Mouse (Mus musculus) embryo, embryonic 11 days (tissue): ENCODE data around the gene Olfr1131.
"Not testable (repeated sequence)": the region's sequence is repeated elsewhere in the genome, so short reads cannot be mapped to it uniquely, and the experiment has no call there.

Source experiments
- DNase-seq: peaks from one replicate; pipeline ENCODE4 v3.0.0-alpha.2; 2015

The Olfr1131 gene

DNA sequence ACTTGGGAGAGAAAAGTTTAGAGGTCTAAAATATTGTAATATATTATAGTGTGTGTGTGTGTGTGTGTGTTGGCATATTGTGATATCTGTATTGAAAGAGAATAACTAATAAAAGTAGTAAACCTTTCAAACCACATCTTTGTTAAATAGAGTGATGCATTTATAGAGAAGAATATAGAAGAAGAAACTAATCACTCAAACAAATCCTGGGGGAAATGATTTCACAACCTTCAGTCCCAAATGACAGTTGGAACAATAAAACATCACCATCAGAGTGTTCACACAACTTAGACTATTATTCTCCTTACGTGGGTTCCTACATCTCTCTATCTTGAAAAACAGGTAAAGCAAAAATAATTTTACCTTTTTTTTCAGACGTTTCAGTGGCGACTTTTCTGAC is at the start of gene Olfr1131:
TSS of gene Olfr1131 (plus strand) at position 301 of the 400 bp plus-strand sequence.
- DNase-seq: no peak

DNA sequence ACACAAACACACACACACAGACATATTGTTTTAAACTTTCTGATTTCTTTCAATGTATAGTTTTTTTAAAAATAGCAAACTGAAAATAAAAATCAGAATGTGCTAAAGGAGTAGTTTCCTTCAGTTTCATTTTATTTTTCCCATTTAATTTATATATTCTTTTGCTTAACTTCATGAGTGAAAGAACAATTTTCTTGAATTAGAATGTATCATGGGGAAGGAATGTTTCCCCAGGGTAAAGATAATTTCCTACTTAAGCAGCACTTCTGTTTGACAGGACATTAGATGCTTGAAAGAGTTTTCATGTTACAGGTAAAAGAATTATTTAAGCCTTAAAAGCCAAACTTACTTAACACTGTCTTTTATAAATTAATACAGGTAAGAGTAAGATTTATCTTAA is 21.0 kb upstream of the Olfr1131 start, which contains the start of gene Olfr1130:
TSS of gene Olfr1130 (plus strand) at position 301 of the 400 bp plus-strand sequence.
- DNase-seq: not testable (repeated sequence)

DNA sequence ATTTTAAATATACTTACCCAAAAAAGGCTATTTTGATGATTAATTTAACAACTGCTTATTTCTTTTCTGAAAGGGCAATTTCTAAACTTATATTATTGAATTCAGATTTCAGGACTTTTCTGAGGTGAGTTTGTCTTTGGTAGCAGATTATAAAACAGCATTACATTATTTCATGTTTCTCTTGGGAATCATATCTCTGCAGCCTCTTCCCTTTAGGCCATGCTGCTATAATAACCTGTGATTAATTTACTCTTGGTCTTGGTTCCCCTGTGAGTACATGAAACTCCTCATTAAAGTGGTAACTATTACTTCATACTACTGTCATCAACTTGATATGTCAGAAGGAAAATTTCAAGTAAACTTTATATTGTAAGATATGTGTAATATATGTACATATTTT is 10.5 kb downstream of the Olfr1131 start, which contains the start of gene Olfr1132:
TSS of gene Olfr1132 (minus strand) at position 101 of the 400 bp plus-strand sequence.
- DNase-seq: no peak

DNA sequence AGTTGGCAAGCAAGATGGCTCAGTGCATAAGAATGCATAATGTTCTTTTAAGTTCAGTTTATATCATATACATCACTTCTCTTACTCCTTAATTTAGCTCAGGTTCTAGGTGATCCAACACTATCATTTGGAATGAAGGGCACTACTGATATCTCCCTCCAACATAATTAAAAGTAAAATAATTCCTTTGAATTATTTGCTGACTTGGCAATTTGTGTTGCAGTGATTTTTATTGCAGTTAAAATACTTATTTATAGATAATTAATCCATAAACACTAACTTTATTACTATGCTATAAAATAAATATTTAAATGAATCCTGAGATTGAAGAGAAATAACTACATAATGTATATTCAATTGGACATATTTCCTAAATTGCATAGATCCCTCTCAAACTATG is 15.5 kb downstream of the Olfr1131 start:
- no peak for DNase-seq

DNA sequence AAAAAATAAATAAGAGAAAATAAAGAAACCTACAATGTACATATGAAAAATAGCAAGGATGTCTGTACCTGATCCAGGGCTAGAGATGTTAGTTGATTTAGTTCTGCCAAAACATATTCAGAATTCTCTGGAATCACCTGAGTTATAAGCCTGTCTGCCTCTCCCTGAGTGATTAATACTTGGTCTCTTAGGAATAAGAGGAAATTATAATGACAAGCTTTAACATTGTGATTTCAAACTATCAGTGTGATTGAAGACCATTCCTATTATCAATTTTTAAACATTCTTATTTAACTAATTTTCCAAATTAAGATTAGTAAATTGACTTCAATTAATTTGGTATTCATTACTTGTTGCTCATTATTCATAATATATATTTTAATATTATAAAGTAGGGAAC is 20.4 kb downstream of the Olfr1131 start, which contains the start of gene Olfr1133:
TSS of gene Olfr1133 (minus strand) at position 101 of the 400 bp plus-strand sequence.
- no peak for DNase-seq

DNA sequence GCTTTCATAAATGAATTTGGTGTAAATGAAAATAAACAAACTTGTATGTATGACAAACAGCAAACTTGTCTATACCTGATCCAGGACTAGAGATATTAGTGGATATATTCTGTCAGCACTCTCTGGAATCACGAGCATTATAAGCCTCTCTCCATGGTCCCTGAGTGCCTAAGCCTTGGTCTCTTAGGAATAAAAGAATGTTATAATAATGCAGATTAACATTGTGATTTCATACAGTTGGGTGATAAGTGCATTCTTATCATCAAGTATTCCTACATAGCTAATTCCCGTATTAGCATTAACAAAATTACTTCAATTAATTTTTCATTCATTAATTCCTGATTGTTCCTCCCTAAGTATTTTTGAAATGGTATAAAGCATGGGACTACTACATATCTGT is 31.5 kb downstream of the Olfr1131 start, which contains the start of gene Olfr1134:
TSS of gene Olfr1134 (minus strand) at position 101 of the 400 bp plus-strand sequence.
- DNase-seq: no peak

DNA sequence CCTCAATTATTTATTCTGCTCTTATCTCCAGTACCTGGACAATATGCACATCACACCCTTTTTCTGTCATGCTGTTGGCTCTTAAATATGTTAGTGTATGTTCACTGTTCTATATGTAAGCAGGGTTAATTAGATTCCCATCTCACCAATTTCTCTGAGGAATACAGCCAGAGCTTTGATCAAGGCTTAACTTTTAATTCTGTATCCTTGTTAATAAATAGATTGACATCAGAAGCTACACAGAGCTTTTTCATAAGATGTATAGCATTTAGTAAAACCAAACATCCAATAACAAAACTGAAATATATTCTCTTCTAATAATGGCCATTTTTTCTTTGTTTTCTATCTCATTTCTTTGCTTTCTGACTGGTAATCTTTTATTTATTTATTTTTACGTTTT is 46.7 kb downstream of the Olfr1131 start, which contains the start of gene Olfr1135:
TSS of gene Olfr1135 (minus strand) at position 101 of the 400 bp plus-strand sequence.
- DNase-seq: no peak
